Mouse (Mus musculus): ENCODE data around the gene Odr4.

Odr4 gene

DNA sequence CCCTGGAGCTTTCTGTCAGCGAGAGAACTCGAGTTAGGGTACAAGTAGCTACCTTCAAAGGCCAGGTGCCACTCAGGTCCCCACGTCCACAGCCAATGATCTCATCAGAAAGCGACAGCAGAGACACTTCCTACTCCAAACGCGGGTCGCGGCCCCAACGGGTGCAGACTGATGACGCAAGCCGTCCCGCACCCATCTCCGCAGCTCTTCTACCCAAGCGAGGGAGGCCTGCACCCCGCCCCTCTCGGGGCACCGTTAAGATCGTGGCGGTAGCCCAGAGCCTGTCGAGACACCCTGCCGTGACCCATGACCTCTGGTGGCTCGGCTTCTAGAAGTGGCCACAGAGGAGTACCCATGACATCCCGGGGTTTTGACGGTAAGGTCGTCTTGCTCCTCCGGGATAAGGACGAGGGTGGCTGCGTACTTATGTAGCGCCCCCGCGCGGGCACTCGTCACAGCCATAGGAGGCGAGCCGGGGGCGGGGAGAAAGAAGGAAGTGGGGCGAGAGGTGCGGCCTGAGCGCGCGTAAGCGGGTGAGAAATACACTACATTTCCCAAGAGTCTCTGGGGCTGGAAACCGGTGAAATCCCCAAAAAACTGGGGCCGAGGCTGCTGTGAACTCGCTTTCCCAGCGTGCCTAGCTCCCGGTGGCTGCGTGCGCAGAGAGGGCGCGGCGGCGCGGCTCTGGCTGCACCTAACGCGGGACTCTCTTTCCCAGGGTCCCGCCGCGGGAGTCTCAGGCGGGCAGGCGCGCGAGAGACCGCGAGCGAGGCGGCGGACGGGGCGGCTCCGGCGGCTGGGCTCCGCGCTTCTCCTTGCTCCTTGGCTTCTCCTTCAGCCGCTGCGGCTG lies at the start of gene Odr4, which contains the start of gene Tpr:
TSS of gene Odr4 (minus strand) at position 443 of the 850 bp plus-strand sequence.
TSS of gene Tpr (plus strand) at position 201 of the 850 bp plus-strand sequence.
- DNase-seq (ENCODE audit: low read depth) = peak; percentile 99

DNA sequence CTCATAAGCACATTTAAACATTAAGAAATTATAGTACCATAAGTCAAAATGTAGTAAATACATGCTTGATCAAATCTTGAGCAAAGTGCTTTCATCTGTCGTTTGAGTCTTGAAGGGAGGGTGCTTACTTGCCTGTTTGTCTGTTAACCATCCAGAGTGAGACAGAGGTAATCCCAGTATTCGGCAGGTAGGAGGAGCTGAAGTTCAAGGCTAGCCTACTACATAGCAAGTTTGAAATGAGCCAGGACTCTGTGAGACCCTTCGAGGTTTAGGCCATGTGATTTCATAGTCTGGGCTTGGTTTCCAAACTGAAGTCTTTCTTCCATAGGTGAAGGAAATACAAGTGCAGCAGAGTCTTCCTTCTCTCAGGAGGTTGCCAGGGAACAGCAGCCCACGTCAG lies 48.9 kb upstream of the Odr4 start:
- peak; percentile 32 for DNase-seq (ENCODE audit: low read depth)

DNA sequence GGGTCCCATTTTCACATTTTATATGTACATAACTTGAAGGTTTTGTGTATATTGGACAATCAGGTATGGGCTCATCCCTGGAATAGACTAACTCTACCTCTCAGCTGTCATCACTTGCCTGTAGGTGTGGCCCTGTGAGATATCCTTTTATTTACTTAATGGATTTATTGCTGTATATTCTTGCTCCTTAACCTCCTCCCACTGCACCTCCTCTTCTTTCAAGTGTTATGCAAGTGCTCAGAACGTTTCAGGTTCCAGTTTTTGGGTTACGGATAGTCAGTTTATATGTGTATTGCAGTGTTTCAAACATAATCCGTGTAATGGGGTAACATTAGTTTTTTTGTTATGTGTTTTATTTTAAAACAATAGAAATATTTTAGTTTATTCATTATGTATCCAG lies 45.8 kb upstream of the Odr4 start:
- DNase-seq (ENCODE audit: low read depth) = no peak

DNA sequence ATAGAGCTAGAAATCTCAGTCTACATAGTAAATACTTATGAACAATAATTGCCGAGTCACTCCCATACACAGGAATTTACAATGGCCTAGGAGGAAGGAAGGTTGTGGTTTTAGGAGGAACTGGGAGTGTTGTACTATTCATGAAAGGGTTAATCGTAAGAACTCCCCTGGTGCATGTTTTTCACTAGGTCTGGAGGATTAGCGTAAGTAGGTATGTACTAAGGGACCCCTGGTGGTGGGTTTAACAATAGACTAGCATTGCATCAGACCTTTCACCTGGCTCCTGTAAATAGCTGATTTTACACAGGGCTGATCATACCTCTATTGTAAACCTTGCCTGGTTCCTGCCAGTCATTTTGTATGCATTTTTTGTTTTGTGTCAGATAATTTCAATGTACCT lies 33.3 kb upstream of the Odr4 start:
- no peak for DNase-seq (ENCODE audit: low read depth)

DNA sequence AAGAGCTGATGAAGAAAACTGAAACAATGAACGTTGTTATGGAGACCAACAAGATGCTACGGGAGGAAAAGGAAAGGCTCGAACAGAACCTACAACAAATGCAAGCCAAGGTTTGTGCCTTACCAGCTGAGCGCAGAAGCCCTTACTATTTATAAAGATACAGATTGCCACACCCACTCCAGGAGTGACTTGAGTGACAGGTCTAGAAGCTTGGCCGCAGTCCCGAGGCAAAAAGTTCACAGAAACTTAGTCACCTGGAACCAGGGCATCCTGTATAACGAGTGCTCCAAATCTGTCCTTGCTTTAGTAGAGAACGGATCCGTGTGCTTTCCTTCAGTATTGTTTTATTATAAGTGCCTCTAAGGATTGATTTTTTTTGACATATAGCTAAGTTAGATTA lies 32.8 kb upstream of the Odr4 start:
- DNase-seq (ENCODE audit: low read depth) = no peak

DNA sequence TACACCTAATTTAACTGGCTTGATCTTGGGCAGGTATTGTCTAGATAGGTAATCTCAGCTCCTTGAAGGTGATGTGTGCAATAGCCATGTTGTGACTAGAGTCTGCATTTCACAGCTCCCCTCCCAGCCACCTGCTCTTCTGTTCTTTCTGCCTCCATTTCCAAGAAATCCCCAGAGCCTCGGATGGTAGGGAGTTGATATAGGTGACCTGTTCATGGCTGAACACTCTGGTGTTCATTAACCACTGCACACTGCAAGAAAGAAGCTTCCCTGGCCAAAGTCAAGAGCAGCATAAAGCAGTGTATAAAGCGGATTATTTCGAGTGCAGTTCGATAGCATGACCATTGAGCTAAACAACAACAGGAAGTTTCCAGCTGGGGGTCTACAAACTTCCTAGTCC lies 25.5 kb upstream of the Odr4 start:
- no peak for DNase-seq (ENCODE audit: low read depth)

DNA sequence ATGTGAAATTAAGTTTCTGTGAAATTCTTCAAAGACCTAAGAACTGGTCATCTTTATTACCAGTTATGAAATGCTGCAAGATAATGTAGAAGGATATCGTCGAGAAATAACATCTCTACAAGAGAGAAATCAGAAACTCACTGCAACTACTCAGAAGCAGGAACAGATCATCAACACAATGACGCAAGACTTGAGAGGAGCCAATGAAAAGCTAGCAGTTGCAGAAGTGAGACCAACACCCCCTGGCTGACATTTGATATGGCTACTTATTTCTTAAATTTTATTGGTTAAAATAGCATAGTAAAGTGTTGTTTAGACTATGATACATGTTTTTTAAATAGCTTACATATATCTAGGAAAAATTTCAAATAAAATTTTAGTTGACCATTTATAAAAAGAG lies 23.1 kb upstream of the Odr4 start:
- DNase-seq (ENCODE audit: low read depth) = no peak

DNA sequence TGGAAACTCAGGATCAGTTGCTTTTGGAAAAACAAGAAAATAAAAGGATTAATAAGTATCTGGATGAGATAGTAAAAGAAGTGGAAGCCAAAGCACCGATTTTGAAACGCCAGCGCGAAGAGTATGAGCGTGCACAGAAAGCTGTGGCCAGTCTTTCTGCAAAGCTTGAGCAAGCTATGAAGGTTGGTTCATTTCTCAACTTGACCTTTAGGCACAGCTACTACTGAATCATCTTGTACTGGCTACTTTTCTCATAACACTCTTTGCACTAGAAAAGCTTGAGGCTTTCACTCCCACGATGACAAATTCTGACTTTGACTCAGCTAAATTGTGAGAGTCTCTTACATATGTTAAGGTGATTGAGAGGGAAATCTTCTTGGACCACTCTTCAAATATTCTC lies 17.1 kb upstream of the Odr4 start:
- DNase-seq (ENCODE audit: low read depth) = no peak

DNA sequence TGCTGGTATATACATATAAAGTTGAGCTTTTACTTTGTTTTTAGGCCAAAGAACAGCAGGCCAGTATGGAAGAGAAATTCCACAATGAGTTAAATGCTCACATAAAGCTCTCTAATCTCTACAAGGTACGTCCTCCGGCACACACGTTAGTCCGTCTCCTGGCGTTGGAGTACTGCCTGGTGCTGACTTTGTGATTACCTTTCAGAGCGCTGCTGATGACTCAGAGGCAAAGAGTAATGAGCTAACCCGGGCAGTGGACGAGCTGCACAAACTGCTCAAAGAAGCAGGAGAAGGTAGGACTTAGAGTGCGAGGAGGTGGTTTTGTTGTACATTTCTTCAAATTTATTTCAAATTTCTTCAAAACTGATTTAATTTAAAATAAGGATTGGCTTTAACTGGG lies 14.4 kb upstream of the Odr4 start:
- no peak for DNase-seq (ENCODE audit: low read depth)

DNA sequence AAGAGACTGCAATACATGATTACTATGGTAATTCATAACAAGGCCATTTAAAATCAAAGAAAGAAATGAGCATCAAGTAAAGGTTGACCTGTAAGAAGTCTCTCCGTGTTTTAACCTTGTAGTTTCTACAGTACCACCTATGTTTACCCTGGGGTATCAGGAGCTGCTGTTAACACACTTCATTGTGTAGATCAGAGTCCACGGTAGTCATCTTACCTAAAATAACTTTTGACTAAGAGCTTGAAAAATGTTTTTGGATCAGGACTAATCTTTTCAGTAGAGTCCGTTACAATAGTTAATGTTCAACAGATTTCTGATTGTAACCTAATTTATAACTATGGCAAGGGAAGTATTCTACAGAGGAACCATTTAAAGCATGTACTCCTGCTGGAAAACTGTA lies 11.7 kb upstream of the Odr4 start:
- no peak for DNase-seq (ENCODE audit: low read depth)

DNA sequence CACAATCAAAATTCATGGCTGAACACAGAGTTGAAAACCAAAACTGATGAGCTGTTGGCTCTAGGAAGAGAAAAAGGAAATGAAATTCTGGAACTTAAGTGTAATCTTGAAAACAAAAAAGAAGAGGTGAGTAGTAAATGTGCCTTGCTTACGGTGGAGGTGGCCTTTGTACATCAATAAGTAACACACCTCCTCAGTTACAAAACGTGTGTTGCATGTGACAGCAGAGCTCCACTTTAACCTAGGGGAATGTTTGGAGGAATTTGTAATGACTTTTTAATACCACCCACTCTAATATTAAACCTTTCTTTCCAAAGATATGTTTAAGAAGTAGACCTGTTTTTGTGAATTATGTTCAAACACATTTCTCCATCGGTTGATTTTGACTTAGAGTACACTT lies 11.0 kb upstream of the Odr4 start:
- no peak for DNase-seq (ENCODE audit: low read depth)

DNA sequence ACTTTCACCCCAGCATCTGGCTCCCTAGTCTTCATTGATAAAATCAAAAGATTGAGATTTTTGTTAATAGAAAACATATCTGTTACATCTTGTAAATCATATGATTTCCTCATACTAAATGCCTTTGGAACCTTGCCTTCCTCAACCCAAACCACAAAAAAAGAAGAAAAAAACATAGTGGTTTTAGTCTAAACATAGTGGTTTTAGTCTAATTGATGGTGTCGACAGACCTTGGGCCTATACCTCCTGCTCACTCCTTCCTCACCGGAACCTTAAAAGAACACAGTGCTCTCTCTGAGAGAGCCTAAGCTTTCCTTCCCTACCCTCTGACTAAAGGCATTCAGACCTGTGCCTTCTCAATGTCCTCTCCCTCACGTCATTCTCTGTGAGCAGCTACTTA lies 3.1 kb upstream of the Odr4 start:
- peak; percentile 58 for DNase-seq (ENCODE audit: low read depth)

DNA sequence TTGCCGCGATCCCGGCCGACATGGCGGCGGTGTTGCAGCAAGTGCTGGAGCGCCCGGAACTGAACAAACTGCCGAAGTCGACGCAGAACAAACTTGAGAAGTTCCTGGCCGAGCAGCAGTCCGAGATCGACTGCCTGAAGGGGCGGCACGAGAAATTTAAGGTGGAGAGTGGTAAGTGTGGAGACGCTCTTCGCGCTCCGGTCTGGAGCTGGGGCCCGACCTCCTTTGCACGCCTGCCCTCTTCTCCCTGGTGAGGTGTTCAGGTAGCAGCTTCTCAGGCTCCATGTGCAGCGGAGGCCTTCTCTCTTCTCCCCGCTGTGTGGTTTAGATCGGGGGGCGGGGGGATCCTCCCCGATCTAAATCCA lies 590 bp upstream of the Odr4 start:
- no peak for DNase-seq (ENCODE audit: low read depth)

DNA sequence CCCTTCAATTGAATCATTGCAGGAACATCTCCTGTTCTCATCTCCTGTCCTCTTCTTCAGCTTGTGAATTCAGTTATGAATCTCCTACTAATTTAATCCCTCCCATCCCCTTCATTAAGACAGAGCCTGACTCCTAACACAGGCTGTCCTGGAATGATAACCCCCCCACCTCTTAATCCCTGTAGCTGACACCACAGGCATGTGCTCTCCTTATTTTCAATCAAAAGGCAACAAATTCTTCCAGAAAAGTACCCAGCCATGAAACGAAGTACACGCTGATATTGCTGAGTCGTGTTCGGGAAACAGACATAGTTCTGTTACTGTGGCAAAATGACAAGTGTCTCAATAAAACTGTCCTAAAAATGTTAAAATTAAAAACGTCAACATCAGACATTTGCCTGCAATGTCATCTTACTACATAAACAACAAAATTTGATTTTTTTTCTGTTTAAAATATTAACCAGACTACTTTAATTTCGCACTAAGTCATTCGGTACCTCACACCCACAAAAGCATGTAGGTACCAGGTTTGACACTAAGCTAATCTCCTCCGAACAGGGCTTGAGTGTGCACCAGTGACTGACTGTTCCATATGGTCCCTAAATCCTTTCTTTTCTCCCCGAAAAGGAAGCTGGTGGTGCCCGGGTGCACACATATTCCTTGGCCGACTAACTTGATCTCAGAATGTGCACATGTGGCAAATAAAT lies 796 bp downstream of the Odr4 start:
- no peak for DNase-seq (ENCODE audit: low read depth)

DNA sequence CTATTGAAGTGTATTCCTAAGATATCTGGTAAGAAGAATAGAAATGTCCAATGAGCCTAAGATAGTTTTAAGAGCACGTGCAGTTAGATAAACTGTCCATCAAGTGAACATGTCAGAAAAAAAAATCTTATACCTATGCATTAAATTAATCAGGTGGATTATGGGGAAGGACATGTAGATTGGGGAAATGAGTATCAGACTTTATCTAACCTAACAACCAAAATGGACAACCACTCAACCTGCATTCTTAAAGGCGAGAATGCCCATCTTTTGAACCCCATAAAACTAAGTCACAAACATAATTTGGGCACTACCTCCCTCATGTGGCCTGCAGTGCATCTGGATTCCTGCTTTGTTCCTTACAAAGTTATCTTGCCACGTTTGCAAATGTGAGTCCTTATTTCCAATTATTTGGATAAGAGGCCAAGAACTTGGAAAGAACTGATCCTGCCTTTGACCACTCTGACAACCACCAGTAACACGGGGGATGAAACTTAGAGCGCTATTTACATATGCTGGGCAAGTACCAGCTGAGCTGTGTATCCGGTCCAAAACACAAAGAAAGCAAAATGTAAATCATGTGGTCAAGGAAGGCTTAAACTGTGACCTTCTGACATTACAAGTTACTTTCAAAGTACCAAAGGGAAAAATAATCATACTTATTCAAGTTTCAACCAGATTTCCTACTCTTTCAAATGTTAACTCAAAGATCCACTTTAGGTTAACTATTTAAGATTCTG lies 3.3 kb downstream of the Odr4 start:
- DNase-seq (ENCODE audit: low read depth) = no peak

DNA sequence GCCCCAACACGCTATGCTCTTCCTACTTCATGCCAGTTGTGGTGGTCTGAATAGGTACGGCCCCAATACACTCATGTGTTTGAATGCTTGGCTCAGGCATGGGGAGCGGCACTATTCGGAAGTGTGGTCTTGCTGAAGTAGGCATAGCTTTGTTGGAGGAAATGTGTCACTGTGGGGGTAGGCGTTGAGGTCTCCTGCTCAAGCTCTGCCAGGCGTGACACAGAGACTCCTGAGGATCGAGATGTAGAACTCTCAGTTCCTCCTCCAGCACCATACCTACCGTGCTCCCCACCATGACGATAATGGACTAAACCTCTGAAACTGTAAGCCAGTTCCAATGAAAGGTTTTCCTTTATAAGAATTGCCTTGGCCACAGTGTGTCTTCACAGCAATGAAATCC lies 5.3 kb downstream of the Odr4 start:
- no peak for DNase-seq (ENCODE audit: low read depth)

DNA sequence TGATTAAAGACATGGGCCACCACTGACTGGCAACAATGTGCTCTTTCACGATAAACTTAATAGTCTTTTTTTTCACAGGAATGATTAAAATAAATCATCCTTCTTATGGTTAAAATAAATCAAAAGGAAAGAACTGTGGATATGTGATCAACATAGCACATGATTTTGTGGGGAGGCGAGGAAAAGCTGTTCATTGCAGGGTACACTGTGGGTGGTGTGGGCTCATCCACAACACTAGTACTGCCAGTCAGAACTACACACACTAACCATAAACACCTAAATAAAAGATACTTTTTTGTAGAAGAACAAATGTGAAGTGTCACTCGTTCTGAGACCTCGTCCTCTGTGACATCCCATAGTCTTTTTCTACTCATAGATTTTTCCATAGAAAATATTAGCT lies 8.7 kb downstream of the Odr4 start:
- no peak for DNase-seq (ENCODE audit: low read depth)

DNA sequence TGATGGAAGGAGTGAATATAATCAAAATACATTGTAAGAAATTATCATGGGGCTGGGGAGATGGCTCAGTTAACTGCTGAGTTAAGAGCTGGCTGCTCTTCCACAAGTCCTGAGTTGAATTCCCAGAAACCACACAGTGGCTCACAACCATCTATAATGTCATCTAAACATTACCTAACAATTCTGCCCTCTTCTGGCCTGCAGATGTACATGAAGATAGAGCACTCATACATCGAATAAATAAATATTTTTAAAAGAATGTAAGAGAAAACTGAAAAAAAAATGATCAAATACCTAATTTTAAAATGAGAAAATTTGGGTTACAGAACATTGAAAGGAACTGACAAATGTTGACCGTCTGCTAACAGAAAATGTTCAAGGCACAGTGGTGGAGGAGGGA lies 18.6 kb downstream of the Odr4 start:
- no peak for DNase-seq (ENCODE audit: low read depth)

DNA sequence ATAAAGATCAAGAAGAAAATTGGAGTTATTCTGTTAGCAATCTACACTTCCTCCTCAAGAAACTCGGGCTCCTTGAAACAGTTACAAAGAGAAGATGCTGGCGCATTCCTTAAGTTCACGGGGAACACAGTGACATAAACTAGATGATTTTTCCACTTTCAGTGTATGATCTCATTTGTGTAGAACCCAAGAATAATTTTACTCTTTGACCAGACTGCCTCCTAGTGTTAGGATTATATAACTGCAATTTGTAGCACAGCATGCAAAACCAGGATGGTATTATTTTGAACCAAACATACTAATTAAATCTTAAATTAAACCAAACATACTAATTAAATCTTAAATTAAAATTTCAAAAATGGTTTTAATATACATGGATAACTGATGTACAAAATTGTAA lies 20.0 kb downstream of the Odr4 start:
- peak; percentile 29 for DNase-seq (ENCODE audit: low read depth)

DNA sequence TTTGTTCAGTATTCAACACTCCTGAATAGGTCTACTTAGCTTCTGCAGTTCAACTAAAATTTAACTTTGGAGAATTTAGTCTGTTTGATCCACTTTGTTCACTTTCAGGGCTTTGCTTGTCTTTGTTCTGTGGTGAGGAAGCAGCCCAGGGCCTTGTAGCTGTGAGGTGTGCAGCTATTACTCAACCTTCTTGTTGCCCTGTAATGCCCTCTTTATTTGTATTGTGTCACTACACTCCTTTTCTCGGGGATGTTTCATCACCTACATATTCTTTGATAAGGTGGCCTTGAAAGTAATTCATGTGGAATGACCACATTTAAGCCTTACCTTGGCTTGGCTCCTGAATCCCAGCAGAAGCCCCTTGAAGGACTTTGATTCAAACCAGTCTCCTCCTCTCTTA lies 32.0 kb downstream of the Odr4 start:
- no peak for DNase-seq (ENCODE audit: low read depth)

DNA sequence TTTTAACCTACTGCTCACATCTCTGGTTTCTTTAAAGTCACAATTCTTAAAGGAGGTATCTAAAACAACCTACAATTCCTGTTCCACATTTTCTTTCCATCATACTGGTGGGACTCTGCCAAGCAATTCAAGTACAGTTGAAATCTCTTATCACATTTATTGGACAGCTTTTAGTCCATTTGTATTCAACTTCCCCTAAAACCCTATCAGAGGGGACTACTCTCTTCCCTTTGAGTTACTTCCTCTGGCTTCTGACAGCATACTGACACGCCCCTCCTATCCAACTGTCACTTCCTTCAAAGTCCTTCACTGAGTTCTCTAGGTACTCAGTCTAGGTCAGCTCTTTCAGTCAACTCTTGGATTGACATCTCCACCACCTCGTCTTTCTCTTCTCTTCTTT lies 57.8 kb downstream of the Odr4 start:
- DNase-seq (ENCODE audit: low read depth) = no peak

DNA sequence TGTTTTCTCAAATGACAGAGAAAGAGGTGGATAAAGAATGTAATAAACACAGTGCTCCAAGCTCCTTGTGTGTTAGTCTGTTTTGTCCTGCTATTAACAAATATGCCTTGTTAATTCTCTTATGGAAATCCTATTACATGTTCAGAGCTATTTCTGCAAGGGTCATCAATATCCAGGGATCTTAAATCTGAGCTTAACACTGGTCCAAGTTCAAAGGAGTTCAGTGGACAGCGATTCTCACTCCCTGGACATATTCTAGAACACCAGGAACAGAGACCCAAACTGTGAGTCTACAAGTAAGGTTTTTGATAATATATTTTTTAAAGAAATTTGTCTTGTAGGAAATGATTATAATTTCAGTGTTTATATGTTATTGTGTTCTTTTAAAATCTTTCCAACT lies 73.7 kb downstream of the Odr4 start, which contains the start of gene Pdc:
TSS of gene Pdc (plus strand) at position 213 of the 400 bp plus-strand sequence.
- DNase-seq (ENCODE audit: low read depth) = no peak
